Mouse (Mus musculus) inflammation-experienced regulatory T-cells, adult 16 weeks (primary cell): ENCODE results near the gene Zc3h12d. TPM values are rescaled to one million over a fixed set of nuclear protein-coding genes. Genes with fewer than 3 reads are reported as not detected.

Experiments used
- polyA plus RNA-seq: library from polyadenylated mRNA; unstranded; fragments of 100-300 nt; shearing (Covaris generic); gene quantifications from one replicate; pipeline ENCODE4 v1.2.1, GENCODE M21; 2017

Gene Zc3h12d
- 27.5 TPM for polyA plus RNA-seq

GRCm38 (mm10) chr10:7832171-7832676, at the start of gene Zc3h12d:
Gene Zc3h12d (plus strand): TSS chr10:7832470.

GRCm38 (mm10) chr10:7792751-7793385, 39.4 kb upstream of the Zc3h12d start, which contains the start of the genes Ginm1 and Ppil4:
Gene Ginm1 (minus strand): TSS chr10:7792824.
Gene Ppil4 (plus strand): TSS chr10:7792891.

Other genes with a start within 250 kb of the Zc3h12d start
- 0.21 TPM for gene Lrp11, start 242.7 kb upstream of the Zc3h12d start, polyA plus RNA-seq
- 24.0 TPM for gene Nup43, start 165.0 kb upstream of the Zc3h12d start, polyA plus RNA-seq
- 116 TPM for gene Pcmt1, start 151.3 kb upstream of the Zc3h12d start, polyA plus RNA-seq
- gene Lats1, start 151.3 kb upstream of the Zc3h12d start, polyA plus RNA-seq: 4.2 TPM
- 88.2 TPM for gene Katna1, start 106.5 kb upstream of the Zc3h12d start, polyA plus RNA-seq
- 82.8 TPM for gene Ginm1, start 39.6 kb upstream of the Zc3h12d start, polyA plus RNA-seq
- gene Ppil4, start 39.6 kb upstream of the Zc3h12d start, polyA plus RNA-seq: 107 TPM
- gene Tab2, start 123.8 kb downstream of the Zc3h12d start, polyA plus RNA-seq: 14.8 TPM